Mouse (Mus musculus): ENCODE measurements around the gene Zmym6. TPM values are rescaled to one million over a fixed set of nuclear protein-coding genes. Genes with fewer than 3 reads are reported as not detected.
A peak's percentile ranks its signal among the peaks of the same experiment; 100 is the strongest.
"Not testable (repeated sequence)": the region's sequence is repeated elsewhere in the genome, so short reads cannot be mapped to it uniquely, and the experiment has no call there.

The Zmym6 gene
- polyA plus RNA-seq, 1 experiment from 2014 or later, result 20.9 TPM

DNA sequence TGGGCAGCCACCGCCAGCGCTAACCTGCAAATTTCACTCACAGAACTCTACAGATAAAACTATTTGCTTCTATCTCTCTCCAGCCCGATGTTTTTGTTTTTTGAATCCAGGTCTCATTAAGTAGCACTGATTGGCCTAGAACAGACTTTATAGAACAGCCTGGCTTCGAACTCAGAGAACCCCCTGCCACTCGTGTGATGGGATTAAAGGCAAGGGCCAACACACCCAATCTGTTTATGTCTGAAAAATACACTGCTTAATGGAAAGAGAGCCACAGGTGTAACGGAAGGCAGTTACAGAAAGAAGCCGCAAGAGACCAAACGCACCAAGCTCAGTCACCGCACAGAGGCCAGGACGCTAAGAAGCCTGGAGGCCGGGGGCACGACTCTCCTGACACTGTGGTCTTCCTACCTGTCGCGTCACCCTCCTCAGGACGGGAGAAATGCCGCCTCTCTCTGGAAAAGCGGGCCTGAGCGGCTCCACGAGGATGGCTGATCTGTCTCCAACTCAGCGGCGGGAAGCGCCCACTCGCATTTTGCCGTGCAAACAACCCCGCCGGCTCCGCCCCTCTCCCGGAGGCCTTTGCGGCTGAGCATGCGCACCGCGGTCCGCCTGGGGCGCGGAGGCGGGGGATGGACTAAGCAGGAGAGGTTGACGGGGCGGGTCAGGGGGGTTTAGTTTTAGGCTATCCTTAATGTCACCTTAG is 16.4 kb upstream of the Zmym6 start, which contains the start of gene Zmym1:
Gene Zmym1 (minus strand): TSS at position 568 of the 706 bp plus-strand sequence.
- DNase-seq (ENCODE audit: low read depth, low spot score) (peak; percentile 24), ATAC-seq (peak; percentile 65)
- CTCF ChIA-PET, result no interaction called here
- H3K27me3 ChIP-seq, result no peaks in the 10 kb centered on the region
- no peak for TF ChIP-seq CTCF (IDR thresholded peaks at IDR 0.05)
- in situ Hi-C loops (cut with MboI; ENCODE audit: low pct_unique_long_range_greater_than_20kb), result no loop called here
- POLR2A ChIA-PET, result interaction anchor here (0.6 to 1.5 kb wide), 2 partner anchors 13 to 17 kb away, joined by 3 read pairs; no protein-coding TSS in a partner anchor

DNA sequence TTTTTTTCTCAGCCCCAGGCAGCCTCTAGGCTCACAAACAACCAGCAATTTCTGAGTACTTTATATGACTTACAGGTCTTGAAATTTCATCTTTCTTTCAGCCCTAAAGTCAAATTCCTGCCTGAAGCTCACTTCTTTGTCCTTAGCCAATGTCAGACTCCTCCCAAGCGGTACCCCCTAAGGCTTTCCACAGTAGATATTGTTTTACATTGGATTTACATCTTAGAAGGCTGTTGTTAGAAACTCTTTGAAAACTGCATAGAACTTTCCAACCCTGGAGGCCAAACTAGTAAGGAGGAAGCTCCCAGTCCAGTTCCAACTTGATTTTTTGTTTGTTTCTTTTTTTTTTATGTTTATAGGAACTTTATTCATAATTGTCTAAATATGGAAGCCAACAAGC is 13.1 kb upstream of the Zmym6 start:
- POLR2A ChIA-PET, result no interaction called here
- ATAC-seq (no peak), DNase-seq (ENCODE audit: low read depth, low spot score) (no peak)
- CTCF ChIA-PET, result no interaction called here
- in situ Hi-C loops (cut with MboI; ENCODE audit: low pct_unique_long_range_greater_than_20kb), result no loop called here
- H3K27me3 ChIP-seq, result no peaks in the 10 kb centered on the region
- TF ChIP-seq CTCF (IDR thresholded peaks at IDR 0.05), result no peak

DNA sequence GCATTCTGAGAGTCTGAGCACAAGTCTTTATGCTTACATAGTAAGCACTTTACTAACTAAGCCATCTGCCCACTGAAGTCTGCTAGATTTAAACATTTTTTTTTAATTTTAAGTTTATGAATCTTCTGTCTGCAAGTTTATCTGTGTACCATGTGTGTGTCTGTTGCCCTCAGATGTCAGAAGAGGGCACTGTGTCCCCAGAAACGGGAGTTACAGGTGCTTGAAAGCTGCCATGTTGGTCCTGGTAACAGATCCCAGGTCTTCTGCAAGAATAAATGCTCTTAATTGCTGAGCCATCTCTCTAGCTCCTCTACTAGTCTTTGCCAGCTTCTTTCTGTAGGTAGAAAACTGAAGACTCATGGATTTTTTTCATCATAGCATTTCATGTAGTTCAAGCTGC is 2.3 kb upstream of the Zmym6 start:
- peak; percentile 31 for TF ChIP-seq CTCF (IDR thresholded peaks at IDR 0.05)
- ATAC-seq, result no peak
- no peak for DNase-seq (ENCODE audit: low read depth, low spot score)
- CTCF ChIA-PET, result no interaction called here
- POLR2A ChIA-PET, result no interaction called here
- no peaks in the 10 kb centered on the region for H3K27me3 ChIP-seq
- in situ Hi-C loops (cut with MboI; ENCODE audit: low pct_unique_long_range_greater_than_20kb), result no loop called here

DNA sequence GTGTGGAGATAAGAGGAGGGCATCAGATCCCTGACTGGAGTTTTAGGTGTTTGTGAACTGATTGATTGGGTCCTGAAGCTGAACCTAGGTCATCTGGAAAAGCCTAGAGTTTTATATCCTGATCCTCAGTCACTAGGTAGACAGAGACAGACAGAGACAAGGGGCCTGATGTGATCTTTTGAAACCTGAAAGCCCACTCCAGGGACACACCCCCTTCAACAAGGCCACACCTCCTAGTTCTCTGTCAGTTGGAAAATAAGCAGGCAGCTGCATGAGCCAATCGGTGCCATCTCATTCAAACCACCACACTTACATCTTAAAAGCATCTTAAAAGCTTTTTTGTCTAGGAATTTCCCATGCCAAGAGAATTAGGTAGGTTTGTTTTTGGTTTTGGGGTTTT is 3.6 kb downstream of the Zmym6 start:
- POLR2A ChIA-PET, result no interaction called here
- ATAC-seq (no peak), DNase-seq (ENCODE audit: low read depth, low spot score) (no peak)
- no peak for TF ChIP-seq CTCF (IDR thresholded peaks at IDR 0.05)
- no peaks in the 10 kb centered on the region for H3K27me3 ChIP-seq
- CTCF ChIA-PET, result no interaction called here
- in situ Hi-C loops (cut with MboI; ENCODE audit: low pct_unique_long_range_greater_than_20kb), result no loop called here

DNA sequence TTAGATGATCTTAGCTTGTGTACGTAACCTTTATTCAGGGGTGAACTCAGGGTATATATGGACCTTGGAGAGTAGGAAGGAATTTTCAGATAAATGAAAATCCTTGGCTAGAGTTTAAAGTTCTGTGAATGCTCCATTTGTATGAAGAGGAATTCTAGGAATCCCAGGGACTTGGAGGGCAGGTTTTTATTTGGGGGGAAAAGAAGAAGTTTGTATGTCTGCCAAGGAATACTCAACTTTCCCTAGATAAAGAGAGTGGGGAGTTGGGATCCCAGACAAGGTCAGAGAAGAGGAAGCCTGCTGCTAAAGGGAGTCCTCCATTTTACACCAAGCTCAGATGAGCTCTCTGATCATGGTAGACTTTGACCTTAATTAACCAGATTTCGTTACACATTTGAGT is 5.9 kb downstream of the Zmym6 start:
- DNase-seq (ENCODE audit: low read depth, low spot score) (no peak), ATAC-seq (no peak)
- no peaks in the 10 kb centered on the region for H3K27me3 ChIP-seq
- CTCF ChIA-PET, result interaction anchor here (1.6 kb wide), 1 partner anchor 9 kb away, joined by 4 read pairs; no protein-coding TSS in a partner anchor
- no peak for TF ChIP-seq CTCF (IDR thresholded peaks at IDR 0.05)
- POLR2A ChIA-PET, result no interaction called here
- in situ Hi-C loops (cut with MboI; ENCODE audit: low pct_unique_long_range_greater_than_20kb), result no loop called here

DNA sequence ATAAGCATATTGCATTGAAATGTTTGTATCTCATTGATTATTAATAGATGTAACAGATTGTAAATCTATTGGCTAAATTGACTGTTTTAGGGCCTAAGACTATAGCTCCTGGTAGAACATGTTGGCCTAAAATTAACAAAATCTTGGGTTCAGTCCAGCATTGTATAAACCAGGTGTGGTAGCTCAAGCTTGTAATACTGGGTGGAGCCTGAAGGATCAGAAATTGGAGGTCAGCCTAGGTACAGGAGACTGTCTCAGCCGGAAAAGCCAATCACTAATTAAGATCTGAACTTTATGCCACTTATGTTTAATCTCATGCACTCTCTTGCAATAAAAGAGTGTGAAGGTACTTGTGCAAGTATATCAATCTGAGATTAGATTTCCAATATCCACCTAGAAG is 8.6 kb downstream of the Zmym6 start:
- POLR2A ChIA-PET, result no interaction called here
- H3K27me3 ChIP-seq, result no peaks in the 10 kb centered on the region
- CTCF ChIA-PET, result interaction anchor here (1.4 kb wide), 1 partner anchor 11 kb away, joined by 3 read pairs; no protein-coding TSS in a partner anchor
- in situ Hi-C loops (cut with MboI; ENCODE audit: low pct_unique_long_range_greater_than_20kb), result no loop called here
- DNase-seq (ENCODE audit: low read depth, low spot score) (no peak), ATAC-seq (no peak)
- TF ChIP-seq CTCF (IDR thresholded peaks at IDR 0.05), result no peak

DNA sequence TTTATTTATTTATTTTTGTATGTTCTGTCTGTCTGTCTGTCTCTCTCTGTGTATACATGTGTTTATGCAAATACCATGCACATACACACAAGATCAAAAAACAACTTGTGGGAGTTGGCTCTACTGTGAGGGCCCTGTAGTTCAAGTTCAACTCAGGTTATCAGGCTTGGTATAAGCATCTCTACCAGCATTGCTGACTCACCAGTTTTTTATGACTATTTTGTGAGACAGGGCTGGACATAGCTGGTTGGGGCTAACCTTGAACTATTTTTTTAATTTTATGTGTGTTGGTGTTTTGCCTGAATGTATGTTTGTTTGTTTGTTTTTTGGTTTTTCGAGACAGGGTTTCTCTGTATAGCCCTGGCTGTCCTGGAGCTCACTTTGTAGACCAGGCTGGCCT is 14.0 kb downstream of the Zmym6 start:
- ATAC-seq (no peak), DNase-seq (ENCODE audit: low read depth, low spot score) (no peak)
- CTCF ChIA-PET, result interaction anchor here (1.0 kb wide), 1 partner anchor 9 kb away, joined by 4 read pairs; no protein-coding TSS in a partner anchor

DNA sequence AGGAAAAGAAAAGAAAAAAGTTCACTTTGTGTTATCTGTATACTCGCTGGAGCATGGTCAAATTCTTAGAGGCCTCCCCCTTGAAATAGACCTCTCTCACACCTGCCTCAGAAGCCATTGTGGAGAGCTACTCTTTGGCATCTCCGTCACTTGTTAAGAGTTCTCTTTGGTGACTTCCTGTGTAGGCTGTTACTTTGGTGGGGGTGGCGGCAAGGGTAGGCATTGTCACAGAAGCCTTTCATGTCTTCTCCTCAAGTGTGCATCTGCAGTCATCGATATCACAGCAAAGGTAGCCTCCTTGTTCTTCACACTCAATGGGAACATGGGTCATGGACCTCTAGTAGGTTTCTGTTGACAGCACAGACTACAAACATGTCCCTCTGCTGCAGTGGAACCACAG is 17.9 kb downstream of the Zmym6 start:
- CTCF ChIA-PET, result no interaction called here
- in situ Hi-C loops (cut with MboI; ENCODE audit: low pct_unique_long_range_greater_than_20kb), result no loop called here

More for the DNA sequence above, 14.0 kb downstream of the Zmym6 start:
- in situ Hi-C loops (cut with MboI; ENCODE audit: low pct_unique_long_range_greater_than_20kb), result no loop called here
- no peaks in the 10 kb centered on the region for H3K27me3 ChIP-seq
- no peak for TF ChIP-seq CTCF (IDR thresholded peaks at IDR 0.05)
- POLR2A ChIA-PET, result no interaction called here

DNA sequence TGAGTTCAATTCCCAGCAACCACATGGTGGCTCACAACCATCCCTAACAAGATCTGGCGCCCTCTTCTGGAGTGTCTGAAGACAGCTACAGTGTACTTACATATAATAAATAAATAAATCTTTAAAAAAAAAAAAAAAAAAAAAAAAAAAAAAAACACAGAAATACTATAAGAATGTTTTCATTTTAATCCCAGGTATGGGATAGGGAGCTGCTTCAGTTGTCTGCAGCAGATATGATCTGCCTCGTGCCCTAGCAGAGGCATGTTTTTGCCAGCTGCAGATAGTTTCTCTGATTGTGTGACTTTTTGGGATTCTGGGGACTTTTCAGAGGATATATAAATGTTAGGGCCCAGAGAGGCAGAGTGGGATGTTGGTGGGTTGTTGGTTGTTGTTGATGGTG is 22.4 kb downstream of the Zmym6 start:
- CTCF ChIA-PET; in situ Hi-C loops (cut with MboI; ENCODE audit: low pct_unique_long_range_greater_than_20kb); ATAC-seq; DNase-seq (ENCODE audit: low read depth, low spot score); POLR2A ChIA-PET; H3K27me3 ChIP-seq: not testable (repeated sequence)

More for the DNA sequence above, 17.9 kb downstream of the Zmym6 start:
- ATAC-seq (no peak), DNase-seq (ENCODE audit: low read depth, low spot score) (no peak)
- no peaks in the 10 kb centered on the region for H3K27me3 ChIP-seq
- no peak for TF ChIP-seq CTCF (IDR thresholded peaks at IDR 0.05)
- POLR2A ChIA-PET, result no interaction called here

DNA sequence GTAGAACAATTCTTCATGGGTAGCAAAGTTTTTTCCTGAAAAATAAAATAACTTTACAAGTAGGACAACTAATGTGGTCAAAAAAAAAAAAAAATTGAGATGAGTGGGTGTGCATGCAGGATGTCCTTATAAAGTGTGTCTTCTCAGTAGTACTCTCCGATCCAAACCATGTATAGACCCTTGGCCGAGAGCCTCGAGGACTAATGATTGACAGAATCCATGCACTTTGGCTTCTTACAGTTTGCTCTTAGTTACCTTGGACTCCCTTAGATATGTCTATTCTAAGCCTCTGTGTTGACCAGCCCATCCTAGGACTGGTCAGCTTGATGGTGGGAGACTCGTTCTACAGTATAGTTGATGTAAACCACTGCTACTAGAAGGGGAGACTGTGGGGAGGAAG is 30.4 kb downstream of the Zmym6 start:
- TF ChIP-seq CTCF (IDR thresholded peaks at IDR 0.05), result no peak
- ChIA-PET CTCF (no interaction called here), POLR2A (interaction anchor here (1.0 kb wide), 1 partner anchor 13 kb away, joined by 3 read pairs; no protein-coding TSS in a partner anchor)
- ATAC-seq (no peak), DNase-seq (ENCODE audit: low read depth, low spot score) (no peak)
- H3K27me3 ChIP-seq, result no peaks in the 10 kb centered on the region
- in situ Hi-C loops (cut with MboI; ENCODE audit: low pct_unique_long_range_greater_than_20kb), result loop anchor here (25.0 kb wide), 1 partner anchor 1480 kb away; no protein-coding TSS in a partner anchor

DNA sequence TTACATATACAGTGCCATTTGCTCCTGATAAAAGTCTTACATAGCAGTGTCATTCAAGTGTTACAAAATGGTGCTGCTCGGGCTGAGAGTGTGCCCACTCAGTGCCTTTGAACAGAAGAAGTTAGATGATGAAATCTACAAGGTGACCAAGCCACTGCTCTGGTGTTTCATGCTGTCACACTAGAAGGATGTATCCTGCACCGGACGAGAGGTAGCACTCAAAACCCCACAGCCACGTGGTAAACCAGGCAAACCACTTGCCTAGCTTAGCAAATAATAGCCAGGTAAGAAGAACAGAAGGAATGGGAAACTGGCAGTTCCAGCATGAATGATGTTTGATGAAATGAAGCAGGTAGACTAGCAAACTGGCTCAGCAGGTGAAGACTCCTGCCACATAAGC is 33.4 kb downstream of the Zmym6 start:
- ATAC-seq, result no peak

More for the DNA sequence above, 33.4 kb downstream of the Zmym6 start:
- in situ Hi-C loops (cut with MboI; ENCODE audit: low pct_unique_long_range_greater_than_20kb), result loop anchor here (25.0 kb wide), 1 partner anchor 1477 kb away; no protein-coding TSS in a partner anchor
- ChIA-PET CTCF (no interaction called here), POLR2A (no interaction called here)
- no peaks in the 10 kb centered on the region for H3K27me3 ChIP-seq
- no peak for TF ChIP-seq CTCF (IDR thresholded peaks at IDR 0.05)
- DNase-seq (ENCODE audit: low read depth, low spot score), result no peak
